Mouse (Mus musculus) left cerebral cortex, postnatal 10 days (tissue): ENCODE results near the gene 3830403N18Rik. TPM values are rescaled to one million over a fixed set of nuclear protein-coding genes. Genes with fewer than 3 reads are reported as not detected.
"Not testable (repeated sequence)": the region's sequence is repeated elsewhere in the genome, so short reads cannot be mapped to it uniquely, and the experiment has no call there.

ENCODE experiments used
- DNase-seq, 2 experiments: peaks; one replicate each; pipeline ENCODE4 v3.0.0; 2021 to 2022; ENCODE audit warnings: low spot score in 2 of 2, mixed read lengths in 1 of 2; ENCODE audit errors: extremely low spot score in 1 of 2
- intact Hi-C: fragments of 180-260 bp; cut with DNase I; formaldehyde crosslinking; loops from one replicate; pipeline ENCODE4 v1.15.1; 2025
- total RNA-seq, 2 experiments: library from RNA; stranded (reverse); gene quantifications; 2 replicates each; pipeline ENCODE4 v1.2.3; 2021

Gene 3830403N18Rik
- total RNA-seq, result under 1 TPM in 1 of 2 experiments, not detected in 1; 0.34 TPM

DNA sequence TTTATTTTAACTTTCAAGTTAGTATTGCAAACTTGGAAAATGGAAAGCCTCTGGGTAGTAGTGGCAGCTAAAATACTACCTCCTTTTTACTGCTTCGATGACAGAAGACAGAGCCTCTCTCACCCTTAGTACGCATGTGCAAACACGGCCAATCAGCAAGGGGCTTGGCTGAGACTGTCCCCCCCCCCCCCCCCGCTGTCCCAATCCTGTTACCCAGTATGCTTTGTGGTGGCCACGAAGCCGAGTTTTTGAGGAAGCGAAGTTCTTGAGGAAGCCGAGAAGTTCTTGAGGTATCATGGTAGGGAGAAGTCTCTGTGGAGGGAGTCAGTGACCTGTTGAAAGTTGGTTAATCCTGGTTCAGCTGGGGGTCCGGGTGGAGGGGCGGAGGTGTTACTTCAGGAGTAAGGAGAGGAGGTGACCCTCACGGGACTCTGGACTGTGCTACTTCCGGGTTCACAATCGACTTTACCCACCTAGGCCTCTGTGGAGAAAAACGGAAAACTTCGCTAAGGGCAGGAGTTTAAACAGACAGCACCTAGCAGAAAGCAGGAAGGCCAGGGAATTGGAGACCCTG, at the start of gene 3830403N18Rik:
TSS of gene 3830403N18Rik (plus strand) at position 237 of the 574 bp plus-strand sequence.
- DNase-seq, intact Hi-C loops: not testable (repeated sequence)

DNA sequence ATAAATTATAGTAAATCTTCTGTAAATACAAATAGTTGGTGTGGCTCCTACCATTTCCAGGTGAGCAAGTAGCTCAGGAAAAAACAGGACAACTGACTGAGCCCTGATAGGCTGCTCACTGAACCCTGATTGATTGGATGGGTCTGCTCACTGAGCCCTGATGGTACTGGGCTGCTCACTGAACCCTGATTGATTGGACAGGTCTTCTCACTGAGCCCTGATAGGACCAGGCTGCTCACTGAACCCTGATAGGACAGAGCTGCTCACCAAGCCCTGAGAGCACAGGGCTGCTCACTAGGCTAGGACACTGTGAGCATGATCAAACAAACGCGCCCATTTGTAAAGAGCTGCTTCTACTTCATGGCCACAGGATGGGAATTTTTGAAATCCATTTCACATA, 15.0 kb downstream of the 3830403N18Rik start:
- no peak for DNase-seq
- intact Hi-C loops, result no loop called here

GRCm38 (mm10) chrX:56186449-56186848, 50.1 kb downstream of the 3830403N18Rik start:
- intact Hi-C loops, DNase-seq: not testable (repeated sequence)

Other genes starting within 250 kb of the 3830403N18Rik start
- not detected for gene Gm773, start 76.3 kb downstream of the 3830403N18Rik start, total RNA-seq
- gene Zfp449, start 209.8 kb downstream of the 3830403N18Rik start, total RNA-seq, result 1 to 10 TPM; 4.6 to 5.3 TPM
- 10 to 100 TPM; 42.6 to 48.1 TPM for gene Smim10l2a, start 238.0 kb downstream of the 3830403N18Rik start, total RNA-seq